Mouse (Mus musculus): ENCODE data around the gene Zfp574. TPM values are rescaled to one million over a fixed set of nuclear protein-coding genes. Genes with fewer than 3 reads are reported as not detected.

Gene Zfp574
- polyA plus RNA-seq, 2 experiments: 28.0 to 33.3 TPM

DNA sequence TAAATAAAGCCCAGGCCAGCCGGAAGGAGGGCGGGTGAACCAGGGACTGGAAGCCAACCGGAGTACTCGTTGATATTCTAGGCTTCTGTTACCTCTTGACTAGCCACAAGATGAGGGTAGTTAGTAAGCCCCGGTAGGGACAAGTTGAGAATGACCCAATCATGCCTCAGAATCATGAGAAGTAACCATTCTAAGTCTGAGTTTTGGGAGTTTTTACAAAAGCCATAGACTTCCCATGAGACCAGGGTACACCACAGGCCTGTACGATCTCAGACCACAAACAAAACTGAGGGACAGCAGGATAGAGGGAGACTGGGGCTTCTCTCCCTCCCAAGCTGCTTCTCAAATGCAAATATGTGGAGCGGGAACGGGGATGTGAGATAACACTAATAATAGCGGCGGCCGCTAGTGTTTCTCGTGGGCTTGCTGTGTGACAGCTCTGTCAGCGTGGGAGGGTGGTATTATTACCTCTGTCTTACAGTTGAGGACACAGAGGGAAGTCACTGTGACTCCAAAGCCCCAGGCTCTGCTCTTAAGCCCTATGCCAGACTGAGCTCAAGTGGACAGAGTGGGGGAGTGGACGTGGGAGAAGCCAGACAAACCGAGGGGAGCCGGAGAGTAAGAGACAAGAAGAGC, 23.0 kb upstream of the Zfp574 start:
- Histone ChIP-seq H3K9ac (ENCODE audit: low read depth, low read length, severe bottlenecking) (no peak overlapping the region), H3K4me3 (replicated peaks; ENCODE audit: low read length) (no peak overlapping the region), H3K27me3 (ENCODE audit: control insufficient read depth, insufficient read depth, low read length) (no peaks in the 10 kb centered on the region), H3K27ac (replicated peaks; ENCODE audit: low read depth, low read length) (no peak overlapping the region), H3K9me3 (ENCODE audit: control insufficient read depth, low read length) (no peaks in the 10 kb centered on the region), H3K4me2 (replicated peaks; ENCODE audit: low read depth, low read length, severe bottlenecking) (no peak overlapping the region), H3K4me1 (ENCODE audit: control insufficient read depth, insufficient read depth, low read length) (no peaks in the 10 kb centered on the region), H3K36me3 (ENCODE audit: control insufficient read depth, insufficient read depth, low read length) (peaks cover 81% of the 10 kb centered on the region)
- DNase-seq (ENCODE audit: low spot score) (no peak), ATAC-seq (ENCODE audit: low FRiP score, low read depth) (no peak)
- no peak for TF ChIP-seq POLR2A (IDR thresholded peaks at IDR 0.05; ENCODE audit: borderline replicate concordance, extremely low read depth, insufficient read depth, insufficient read length)
- 89% methylated on average over 16 of the region's 16 CpGs for WGBS

DNA sequence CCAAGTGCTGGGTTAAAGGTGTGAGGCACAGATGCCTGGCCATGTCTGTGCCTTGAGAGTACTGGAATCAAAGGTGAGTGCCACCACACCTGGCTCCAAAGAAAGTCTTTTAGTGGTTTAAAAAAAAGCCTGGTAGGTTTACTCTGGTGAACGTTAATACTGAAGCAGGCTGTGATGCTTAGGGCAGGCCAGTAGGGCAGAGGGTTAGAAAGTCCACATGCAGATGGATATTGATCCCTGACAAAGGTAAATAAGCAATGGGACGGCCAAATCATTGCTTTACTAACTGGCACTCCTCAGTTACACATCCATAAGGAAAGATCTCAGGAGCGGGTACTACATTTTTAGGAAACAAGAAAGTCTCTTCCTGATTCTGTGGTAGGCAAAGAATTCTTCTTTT, 19.8 kb upstream of the Zfp574 start:
- 87% methylated on average over 3 of the region's 3 CpGs for WGBS
- Histone ChIP-seq H3K4me1 (ENCODE audit: control insufficient read depth, insufficient read depth, low read length) (no peaks in the 10 kb centered on the region), H3K36me3 (ENCODE audit: control insufficient read depth, insufficient read depth, low read length) (peaks cover 84% of the 10 kb centered on the region)

DNA sequence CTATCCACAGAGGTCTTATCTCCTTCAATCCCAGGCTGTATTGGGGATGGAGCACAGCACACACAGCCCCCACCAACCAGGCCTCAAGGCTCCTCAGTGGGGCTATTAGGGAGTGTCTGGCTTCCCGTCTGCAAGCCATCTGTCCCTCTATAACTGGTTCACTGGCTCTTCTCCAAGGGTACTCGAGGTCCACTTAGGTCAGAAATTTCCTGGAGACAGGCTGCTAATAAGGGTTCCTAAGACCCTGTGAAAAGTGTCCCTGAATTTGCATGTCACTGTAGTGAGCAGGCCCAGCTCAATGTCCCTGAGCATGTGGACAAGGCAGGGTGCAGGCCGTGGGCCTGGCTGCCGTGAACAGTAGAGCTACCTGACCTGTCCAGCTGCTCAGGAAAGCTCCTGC, 15.4 kb upstream of the Zfp574 start:
- no peak for TF ChIP-seq POLR2A (IDR thresholded peaks at IDR 0.05; ENCODE audit: borderline replicate concordance, extremely low read depth, insufficient read depth, insufficient read length)

More for the DNA sequence above, 19.8 kb upstream of the Zfp574 start:
- ATAC-seq (ENCODE audit: low FRiP score, low read depth) (no peak), DNase-seq (ENCODE audit: low spot score) (no peak)
- Histone ChIP-seq H3K9me3 (ENCODE audit: control insufficient read depth, low read length) (no peaks in the 10 kb centered on the region), H3K4me2 (replicated peaks; ENCODE audit: low read depth, low read length, severe bottlenecking) (no peak overlapping the region), H3K27me3 (ENCODE audit: control insufficient read depth, insufficient read depth, low read length) (no peaks in the 10 kb centered on the region), H3K27ac (replicated peaks; ENCODE audit: low read depth, low read length) (no peak overlapping the region), H3K9ac (ENCODE audit: low read depth, low read length, severe bottlenecking) (no peak overlapping the region), H3K4me3 (replicated peaks; ENCODE audit: low read length) (no peak overlapping the region)
- TF ChIP-seq POLR2A (IDR thresholded peaks at IDR 0.05; ENCODE audit: borderline replicate concordance, extremely low read depth, insufficient read depth, insufficient read length): no peak

DNA sequence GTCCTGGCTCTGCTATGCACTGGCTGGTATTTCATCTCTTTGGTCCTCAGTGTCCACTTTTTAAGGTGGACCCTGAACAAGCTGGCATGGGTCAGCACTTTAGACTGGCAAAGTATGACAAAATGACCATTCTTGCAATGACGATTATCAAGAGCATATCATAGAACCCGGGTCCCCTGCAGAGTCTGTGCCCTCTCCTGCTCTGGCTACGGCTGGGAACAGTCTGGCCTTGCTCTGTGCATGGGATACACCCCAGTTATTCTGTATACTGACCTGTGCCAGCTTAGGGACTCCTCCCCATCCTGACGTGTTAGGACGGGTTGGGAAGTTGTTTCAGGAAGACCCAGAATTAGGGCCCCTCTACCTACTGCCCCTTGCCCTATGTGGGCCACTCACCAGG, 14.5 kb upstream of the Zfp574 start:
- DNase-seq (ENCODE audit: low spot score) (no peak), ATAC-seq (ENCODE audit: low FRiP score, low read depth) (no peak)
- Histone ChIP-seq H3K36me3 (ENCODE audit: control insufficient read depth, insufficient read depth, low read length) (peaks cover 92% of the 10 kb centered on the region), H3K9me3 (ENCODE audit: control insufficient read depth, low read length) (no peaks in the 10 kb centered on the region), H3K4me1 (ENCODE audit: control insufficient read depth, insufficient read depth, low read length) (no peaks in the 10 kb centered on the region), H3K4me2 (replicated peaks; ENCODE audit: low read depth, low read length, severe bottlenecking) (no peak overlapping the region), H3K4me3 (replicated peaks; ENCODE audit: low read length) (no peak overlapping the region), H3K9ac (ENCODE audit: low read depth, low read length, severe bottlenecking) (no peak overlapping the region), H3K27ac (replicated peaks; ENCODE audit: low read depth, low read length) (no peak overlapping the region), H3K27me3 (ENCODE audit: control insufficient read depth, insufficient read depth, low read length) (no peaks in the 10 kb centered on the region)
- no peak for TF ChIP-seq POLR2A (IDR thresholded peaks at IDR 0.05; ENCODE audit: borderline replicate concordance, extremely low read depth, insufficient read depth, insufficient read length)
- 94% methylated on average over 5 of the region's 5 CpGs for WGBS

More for the DNA sequence above, 15.4 kb upstream of the Zfp574 start:
- no peak for DNase-seq (ENCODE audit: low spot score)
- Histone ChIP-seq H3K9me3 (ENCODE audit: control insufficient read depth, low read length) (no peaks in the 10 kb centered on the region), H3K36me3 (ENCODE audit: control insufficient read depth, insufficient read depth, low read length) (peaks cover 93% of the 10 kb centered on the region), H3K27me3 (ENCODE audit: control insufficient read depth, insufficient read depth, low read length) (no peaks in the 10 kb centered on the region), H3K27ac (replicated peaks; ENCODE audit: low read depth, low read length) (no peak overlapping the region), H3K9ac (ENCODE audit: low read depth, low read length, severe bottlenecking) (no peak overlapping the region), H3K4me1 (ENCODE audit: control insufficient read depth, insufficient read depth, low read length) (no peaks in the 10 kb centered on the region), H3K4me3 (replicated peaks; ENCODE audit: low read length) (no peak overlapping the region), H3K4me2 (replicated peaks; ENCODE audit: low read depth, low read length, severe bottlenecking) (no peak overlapping the region)
- 71% methylated on average over 4 of the region's 4 CpGs for WGBS
- ATAC-seq (ENCODE audit: low FRiP score, low read depth): no peak

DNA sequence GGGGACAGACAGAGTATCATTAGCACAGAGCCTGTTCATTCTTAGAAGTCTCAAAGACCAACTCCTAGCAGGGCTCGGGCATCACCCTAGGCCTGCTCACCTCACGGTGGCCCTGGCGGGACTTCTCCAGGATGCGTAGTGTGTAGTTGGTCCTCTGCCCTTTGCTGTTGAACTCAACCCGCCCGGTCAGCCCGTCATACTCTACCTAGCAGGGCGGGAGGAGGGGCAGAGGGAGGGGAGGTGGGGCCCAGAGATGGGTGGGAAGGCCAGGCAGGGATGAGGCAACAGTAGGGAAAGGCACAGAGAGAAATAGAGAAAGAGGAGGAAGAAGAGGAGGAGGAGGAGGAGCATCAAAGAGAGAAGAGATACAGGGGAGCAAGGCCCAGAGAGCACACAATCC, 14.0 kb upstream of the Zfp574 start:
- Histone ChIP-seq H3K4me2 (replicated peaks; ENCODE audit: low read depth, low read length, severe bottlenecking) (no peak overlapping the region), H3K4me3 (replicated peaks; ENCODE audit: low read length) (no peak overlapping the region), H3K36me3 (ENCODE audit: control insufficient read depth, insufficient read depth, low read length) (peaks cover 92% of the 10 kb centered on the region), H3K4me1 (ENCODE audit: control insufficient read depth, insufficient read depth, low read length) (no peaks in the 10 kb centered on the region), H3K27ac (replicated peaks; ENCODE audit: low read depth, low read length) (no peak overlapping the region), H3K27me3 (ENCODE audit: control insufficient read depth, insufficient read depth, low read length) (no peaks in the 10 kb centered on the region), H3K9me3 (ENCODE audit: control insufficient read depth, low read length) (no peaks in the 10 kb centered on the region), H3K9ac (ENCODE audit: low read depth, low read length, severe bottlenecking) (no peak overlapping the region)
- ATAC-seq (ENCODE audit: low FRiP score, low read depth) (no peak), DNase-seq (ENCODE audit: low spot score) (no peak)
- WGBS: 91% methylated on average over 8 of the region's 8 CpGs
- no peak for TF ChIP-seq POLR2A (IDR thresholded peaks at IDR 0.05; ENCODE audit: borderline replicate concordance, extremely low read depth, insufficient read depth, insufficient read length)
